Mouse (Mus musculus) embryonic facial prominence, embryonic 10.5 days (tissue): ENCODE data around the gene Clec4e. TPM values are rescaled to one million over a fixed set of nuclear protein-coding genes. Genes with fewer than 3 reads are reported as not detected.
"Not testable (repeated sequence)": the region's sequence is repeated elsewhere in the genome, so short reads cannot be mapped to it uniquely, and the experiment has no call there.

Experiments
- DNase-seq: peaks from one replicate; pipeline ENCODE4 v3.0.0-alpha.2; 2017; ENCODE audit warnings: low spot score
- H3K27ac ChIP-seq: fragments of 300-500 bp; sonication (generic); replicated peaks from 2 replicates; pipeline ENCODE4 v1.5.1; 2016; ENCODE audit warnings: mild to moderate bottlenecking
- H3K27me3 ChIP-seq: fragments of 300-500 bp; sonication (generic); replicated peaks from 2 replicates; pipeline ENCODE4 v1.6.1; 2016; ENCODE audit warnings: low read depth, mild to moderate bottlenecking; ENCODE audit not compliant: poor library complexity, severe bottlenecking
- H3K36me3 ChIP-seq: fragments of 300-500 bp; sonication (generic); replicated peaks from 2 replicates; pipeline ENCODE4 v1.6.1; 2016; ENCODE audit warnings: mild to moderate bottlenecking, moderate library complexity
- H3K4me1 ChIP-seq: fragments of 300-500 bp; sonication (generic); 2 replicates; pipeline ENCODE4 v1.6.1; 2016
- H3K4me3 ChIP-seq: fragments of 300-500 bp; sonication (generic); 2 replicates; pipeline ENCODE4 v1.5.1; 2016; ENCODE audit warnings: mild to moderate bottlenecking, moderate library complexity
- H3K9me3 ChIP-seq: fragments of 300-500 bp; sonication (generic); 2 replicates; pipeline ENCODE4 v1.6.1; 2016; ENCODE audit warnings: mild to moderate bottlenecking
- WGBS: fragments of 180-500 bp; shearing (Covaris S2); methylation state at CpG from one replicate; pipeline ENCODE4 v1.1.7; 2016; 5-methylcytosine and 5-hydroxymethylcytosine counted together
- polyA plus RNA-seq: library from polyadenylated mRNA; unstranded; fragments of >200 nt; fragmentation: Nextera tagmentation; extraction: Ambion mirVana; gene quantifications from 2 replicates; pipeline ENCODE4 v1.2.1, GENCODE M21; 2016

Gene Clec4e
- polyA plus RNA-seq, result not detected in 2 replicates

- WGBS, result 84% methylated on average over 4 of the region's 4 CpGs
- H3K4me3 ChIP-seq, result no peak within 1 kb of the TSS
Observed at GRCm38 (mm10) chr6:123289753-123290152, at the start of gene Clec4e. TSS of gene Clec4e (minus strand) at chr6:123289870.

GRCm38 (mm10) chr6:123332503-123332902 lies 42.8 kb upstream of the Clec4e start:
- Histone ChIP-seq H3K27me3 (no peaks in the 10 kb centered on the region), H3K27ac (no peak overlapping the region), H3K36me3 (no peaks in the 10 kb centered on the region), H3K4me1 (no peaks in the 10 kb centered on the region), H3K4me3 (no peak overlapping the region), H3K9me3 (no peaks in the 10 kb centered on the region)
- 51% methylated on average over 2 of the region's 2 CpGs for WGBS
- no peak for DNase-seq

More at GRCm38 (mm10) chr6:123289753-123290152, at the start of gene Clec4e:
- H3K4me1 ChIP-seq, result no peaks in the 10 kb centered on the region
- H3K36me3 ChIP-seq, result no peaks in the 10 kb centered on the region
- H3K27me3 ChIP-seq, result no peaks in the 10 kb centered on the region
- H3K9me3 ChIP-seq, result no peaks in the 10 kb centered on the region
- H3K27ac ChIP-seq, result no peak within 1 kb of the TSS
- no peak for DNase-seq

GRCm38 (mm10) chr6:123308033-123308432 lies 18.4 kb upstream of the Clec4e start, which contains the start of gene Vmn2r19:
TSS of gene Vmn2r19 (plus strand) at chr6:123308333.
- H3K27ac ChIP-seq, result no peak within 1 kb of the TSS
- H3K9me3 ChIP-seq, result no peaks in the 10 kb centered on the region
- no peak within 1 kb of the TSS for H3K4me3 ChIP-seq
- DNase-seq, result no peak
- no peaks in the 10 kb centered on the region for H3K4me1 ChIP-seq
- no peaks in the 10 kb centered on the region for H3K27me3 ChIP-seq
- no peaks in the 10 kb centered on the region for H3K36me3 ChIP-seq
- 93% methylated on average over 2 of the region's 2 CpGs for WGBS

GRCm38 (mm10) chr6:123306315-123306714 lies 16.6 kb upstream of the Clec4e start:
- not testable (repeated sequence) for H3K4me3 ChIP-seq, H3K27ac ChIP-seq, DNase-seq, H3K27me3 ChIP-seq, H3K36me3 ChIP-seq, H3K4me1 ChIP-seq, H3K9me3 ChIP-seq
- 88% methylated on average over 7 of the region's 7 CpGs for WGBS

- no peak overlapping the region for H3K4me3 ChIP-seq
- no peaks in the 10 kb centered on the region for H3K36me3 ChIP-seq
- H3K9me3 ChIP-seq, result no peaks in the 10 kb centered on the region
- H3K4me1 ChIP-seq, result no peaks in the 10 kb centered on the region
- H3K27ac ChIP-seq, result no peak overlapping the region
- DNase-seq, result no peak
- H3K27me3 ChIP-seq, result no peaks in the 10 kb centered on the region
- WGBS, result 68% methylated on average over 1 of the region's 1 CpGs
Observed at GRCm38 (mm10) chr6:123296687-123297086, 7.0 kb upstream of the Clec4e start.

GRCm38 (mm10) chr6:123293509-123293908 lies 3.8 kb upstream of the Clec4e start:
- not testable (repeated sequence) for H3K27me3 ChIP-seq, H3K4me1 ChIP-seq, H3K9me3 ChIP-seq, H3K27ac ChIP-seq, DNase-seq, H3K4me3 ChIP-seq, H3K36me3 ChIP-seq
- WGBS, result 91% methylated on average over 11 of the region's 11 CpGs

- Histone ChIP-seq H3K27me3 (no peaks in the 10 kb centered on the region), H3K4me3 (no peak overlapping the region), H3K36me3 (no peaks in the 10 kb centered on the region), H3K27ac (no peak overlapping the region), H3K4me1 (no peaks in the 10 kb centered on the region), H3K9me3 (no peaks in the 10 kb centered on the region)
- no peak for DNase-seq
- 100% methylated on average over 1 of the region's 1 CpGs for WGBS
Observed at GRCm38 (mm10) chr6:123292751-123293400, 3.2 kb upstream of the Clec4e start.

GRCm38 (mm10) chr6:123288931-123289330 lies 739 bp downstream of the Clec4e start:
- Histone ChIP-seq H3K4me3 (no peak overlapping the region), H3K27ac (no peak overlapping the region), H3K36me3 (no peaks in the 10 kb centered on the region), H3K4me1 (no peaks in the 10 kb centered on the region), H3K9me3 (no peaks in the 10 kb centered on the region), H3K27me3 (no peaks in the 10 kb centered on the region)
- no peak for DNase-seq
- WGBS, result 85% methylated on average over 10 of the region's 10 CpGs

GRCm38 (mm10) chr6:123286311-123286710 lies 3.4 kb downstream of the Clec4e start:
- H3K27me3 ChIP-seq, result no peaks in the 10 kb centered on the region
- no peaks in the 10 kb centered on the region for H3K9me3 ChIP-seq
- no peak overlapping the region for H3K4me3 ChIP-seq
- H3K36me3 ChIP-seq, result no peaks in the 10 kb centered on the region
- WGBS, result 91% methylated on average over 2 of the region's 2 CpGs
- H3K4me1 ChIP-seq, result no peaks in the 10 kb centered on the region
- H3K27ac ChIP-seq, result no peak overlapping the region
- no peak for DNase-seq

- no peaks in the 10 kb centered on the region for H3K36me3 ChIP-seq
- no peaks in the 10 kb centered on the region for H3K27me3 ChIP-seq
- no peak overlapping the region for H3K4me3 ChIP-seq
- H3K27ac ChIP-seq, result no peak overlapping the region
- H3K4me1 ChIP-seq, result no peaks in the 10 kb centered on the region
- 90% methylated on average over 2 of the region's 2 CpGs for WGBS
- DNase-seq, result no peak
- peaks cover 6% of the 10 kb centered on the region; the same call in 1 of the 2 replicates for H3K9me3 ChIP-seq
Observed at GRCm38 (mm10) chr6:123279443-123279842, 10.2 kb downstream of the Clec4e start.

GRCm38 (mm10) chr6:123266945-123267344 lies 22.7 kb downstream of the Clec4e start:
- Histone ChIP-seq H3K9me3 (no peaks in the 10 kb centered on the region), H3K36me3 (no peaks in the 10 kb centered on the region), H3K27ac (no peak overlapping the region), H3K4me3 (no peak overlapping the region), H3K4me1 (no peaks in the 10 kb centered on the region), H3K27me3 (no peaks in the 10 kb centered on the region)
- WGBS, result 90% methylated on average over 5 of the region's 5 CpGs
- no peak for DNase-seq

GRCm38 (mm10) chr6:123265809-123266208 lies 23.9 kb downstream of the Clec4e start:
- no peaks in the 10 kb centered on the region for H3K4me1 ChIP-seq
- no peaks in the 10 kb centered on the region for H3K27me3 ChIP-seq
- no peak overlapping the region for H3K4me3 ChIP-seq
- no peak for DNase-seq
- no peak overlapping the region for H3K27ac ChIP-seq
- H3K9me3 ChIP-seq, result no peaks in the 10 kb centered on the region
- 88% methylated on average over 4 of the region's 4 CpGs for WGBS
- H3K36me3 ChIP-seq, result no peaks in the 10 kb centered on the region

GRCm38 (mm10) chr6:123264194-123264593 lies 25.5 kb downstream of the Clec4e start:
- Histone ChIP-seq H3K36me3 (no peaks in the 10 kb centered on the region), H3K27me3 (no peaks in the 10 kb centered on the region), H3K27ac (no peak overlapping the region), H3K9me3 (no peaks in the 10 kb centered on the region), H3K4me1 (no peaks in the 10 kb centered on the region), H3K4me3 (no peak overlapping the region)
- no peak for DNase-seq
- WGBS, result 88% methylated on average over 3 of the region's 3 CpGs
